Mouse (Mus musculus) neutrophil, adult 83 days (primary cell): ENCODE measurements around the gene Cmtm2b. TPM values are rescaled to one million over a fixed set of nuclear protein-coding genes. Genes with fewer than 3 reads are reported as not detected.

ENCODE experiments used
- total RNA-seq, 2 experiments: library from RNA; stranded (reverse); gene quantifications; one replicate each; pipeline ENCODE4 v1.2.4; 2023

Cmtm2b gene
- not detected for total RNA-seq

GRCm38 (mm10) chr8:104321930-104322329, at the start of gene Cmtm2b:
Gene Cmtm2b, plus strand, starts transcription at chr8:104322230.

GRCm38 (mm10) chr8:104293081-104293480, 28.9 kb upstream of the Cmtm2b start, which contains the start of gene Cmtm2a:
Gene Cmtm2a, minus strand, starts transcription at chr8:104293181.

GRCm38 (mm10) chr8:104309441-104310155, 12.4 kb upstream of the Cmtm2b start, which contains the start of the genes Gm45711 and Cmtm1:
Gene Gm45711, minus strand, starts transcription at chr8:104310081.
Gene Cmtm1, minus strand, starts transcription at chr8:104310145.

GRCm38 (mm10) chr8:104321267-104321666, 763 bp upstream of the Cmtm2b start, which contains the start of gene Gm11020:
Gene Gm11020, plus strand, starts transcription at chr8:104321567.

GRCm38 (mm10) chr8:104339229-104339982, 17.4 kb downstream of the Cmtm2b start, which contains the start of gene Cmtm3:
Gene Cmtm3, plus strand, starts transcription at chr8:104339410.

Other genes with a start within 250 kb of the Cmtm2b start
- gene Cdh5, start 220.6 kb upstream of the Cmtm2b start, total RNA-seq: under 1 TPM; 0.26 to 0.33 TPM
- not detected for gene Bean1, start 151.8 kb upstream of the Cmtm2b start, total RNA-seq
- gene Tk2, start 73.7 kb upstream of the Cmtm2b start, total RNA-seq: 10 to 100 TPM; 56.2 to 58.6 TPM
- gene Cklf, start 71.4 kb upstream of the Cmtm2b start, total RNA-seq: 100 to 1,000 TPM in 1 of 2 experiments, 10 to 100 TPM in 1; 96.8 to 110 TPM
- gene Cmtm2a, start 29.0 kb upstream of the Cmtm2b start, total RNA-seq: not detected
- not detected for gene Gm45711, start 12.1 kb upstream of the Cmtm2b start, total RNA-seq
- not detected for gene Cmtm1, start 12.1 kb upstream of the Cmtm2b start, total RNA-seq
- gene Gm11020, start 663 bp upstream of the Cmtm2b start, total RNA-seq: not detected
- 10 to 100 TPM; 24.7 to 37.0 TPM for gene Cmtm3, start 17.2 kb downstream of the Cmtm2b start, total RNA-seq
- gene Cmtm4, start 73.6 kb downstream of the Cmtm2b start, total RNA-seq: under 1 TPM; 0.66 to 0.77 TPM
- gene Dync1li2, start 120.8 kb downstream of the Cmtm2b start, total RNA-seq: 10 to 100 TPM; 30.2 to 42.7 TPM
- gene Terb1, start 187.7 kb downstream of the Cmtm2b start, total RNA-seq: not detected
- gene Nae1, start 212.4 kb downstream of the Cmtm2b start, total RNA-seq: 10 to 100 TPM; 15.4 to 16.9 TPM
- gene Car7, start 212.5 kb downstream of the Cmtm2b start, total RNA-seq: under 1 TPM; 0.70 to 0.71 TPM